Mouse (Mus musculus): ENCODE data around the gene Vrk1. TPM values are rescaled to one million over a fixed set of nuclear protein-coding genes. Genes with fewer than 3 reads are reported as not detected.

Gene Vrk1
- polyA plus RNA-seq, 1 experiment from 2014 or later: 79.3 TPM

- Histone ChIP-seq H3K27ac (no peak overlapping the region), H3K9me3 (no peaks in the 10 kb centered on the region), H3K4me1 (no peaks in the 10 kb centered on the region), H3K36me3 (no peaks in the 10 kb centered on the region), H3K4me2 (replicated peaks) (no peak overlapping the region), H3K9ac (no peak overlapping the region), H3K27me3 (no peaks in the 10 kb centered on the region), H3K4me3 (no peak overlapping the region)
- WGBS: 97% methylated on average over 9 of the region's 9 CpGs
- ATAC-seq (ENCODE audit: insufficient number of reproducible peaks, insufficient read depth, low FRiP score, low TSS enrichment): no peak
These were observed 84.8 kb downstream of the Vrk1 start for GRCm38 (mm10) chr12:106094827-106095226.

GRCm38 (mm10) chr12:106102003-106102402, 92.0 kb downstream of the Vrk1 start:
- H3K27me3 ChIP-seq: no peaks in the 10 kb centered on the region
- H3K36me3 ChIP-seq: no peaks in the 10 kb centered on the region
- WGBS: 92% methylated on average over 6 of the region's 6 CpGs
- H3K27ac ChIP-seq: no peak overlapping the region
- H3K9me3 ChIP-seq: no peaks in the 10 kb centered on the region
- no peaks in the 10 kb centered on the region for H3K4me1 ChIP-seq
- H3K4me3 ChIP-seq: no peak overlapping the region
- no peak overlapping the region for H3K9ac ChIP-seq
- ATAC-seq (ENCODE audit: insufficient number of reproducible peaks, insufficient read depth, low FRiP score, low TSS enrichment): no peak
- no peak overlapping the region for H3K4me2 ChIP-seq (replicated peaks)

DNA sequence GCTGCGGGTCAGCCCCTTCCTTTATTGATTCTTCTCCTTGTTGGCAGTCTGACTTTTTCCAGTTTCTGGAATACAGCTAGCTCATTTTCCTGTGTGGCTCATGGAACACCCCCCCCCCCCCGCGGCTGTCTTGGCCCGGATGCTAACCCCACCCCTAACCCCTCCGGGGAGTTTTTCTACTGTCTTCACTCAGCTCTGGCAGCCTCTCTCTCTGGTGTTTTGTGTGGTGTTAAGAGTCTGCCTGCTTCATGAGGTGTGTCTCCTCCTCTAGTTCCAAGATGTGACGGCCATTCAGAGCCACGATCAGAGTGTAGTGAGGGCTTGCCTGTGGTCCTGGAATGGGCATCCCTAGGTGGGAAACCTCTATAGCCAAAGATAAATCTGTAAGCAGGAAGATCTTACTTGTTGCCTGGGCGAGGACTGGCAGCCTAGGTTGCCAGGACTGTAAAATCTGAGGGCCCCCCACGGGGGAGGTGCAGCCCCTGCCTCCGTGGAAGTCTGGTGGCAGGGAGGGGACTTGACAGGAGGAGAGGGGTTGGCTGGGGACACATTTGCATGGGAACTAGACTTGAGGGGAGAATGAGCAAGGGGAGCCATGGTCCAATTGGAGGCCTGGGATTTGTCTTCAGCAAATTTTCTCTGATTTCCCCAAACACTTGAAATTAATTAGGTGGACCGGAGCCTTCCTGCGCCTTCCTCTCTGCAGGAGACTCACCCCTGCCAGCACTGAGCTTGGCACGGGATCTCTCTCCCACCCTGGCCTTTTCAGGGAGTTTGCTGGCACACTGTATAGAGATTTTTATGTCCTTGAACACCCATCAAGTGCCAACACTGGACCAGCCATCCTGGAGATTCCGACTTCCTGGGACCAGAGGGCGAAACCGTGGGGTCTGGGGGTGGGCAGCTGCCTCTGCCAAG, 93.0 kb downstream of the Vrk1 start:
- Histone ChIP-seq H3K36me3 (no peaks in the 10 kb centered on the region), H3K9ac (no peak overlapping the region), H3K4me3 (no peak overlapping the region), H3K27ac (no peak overlapping the region), H3K4me1 (no peaks in the 10 kb centered on the region), H3K9me3 (no peaks in the 10 kb centered on the region), H3K4me2 (replicated peaks) (no peak overlapping the region), H3K27me3 (no peaks in the 10 kb centered on the region)
- 57% methylated on average over 16 of the region's 16 CpGs for WGBS
- ATAC-seq (ENCODE audit: insufficient number of reproducible peaks, insufficient read depth, low FRiP score, low TSS enrichment): no peak

- no peaks in the 10 kb centered on the region for H3K4me1 ChIP-seq
- 84% methylated on average over 14 of the region's 14 CpGs for WGBS
- no peak overlapping the region for H3K27ac ChIP-seq
- H3K27me3 ChIP-seq: no peaks in the 10 kb centered on the region
- no peak overlapping the region for H3K9ac ChIP-seq
- H3K4me2 ChIP-seq (replicated peaks): no peak overlapping the region
- no peaks in the 10 kb centered on the region for H3K36me3 ChIP-seq
- no peak overlapping the region for H3K4me3 ChIP-seq
- no peak for ATAC-seq (ENCODE audit: insufficient number of reproducible peaks, insufficient read depth, low FRiP score, low TSS enrichment)
- H3K9me3 ChIP-seq: peaks cover 3% of the 10 kb centered on the region; the same call in 1 of the 2 replicates
These were observed 97.2 kb downstream of the Vrk1 start for GRCm38 (mm10) chr12:106107272-106107671.

GRCm38 (mm10) chr12:106115070-106115891, 105.3 kb downstream of the Vrk1 start:
- Histone ChIP-seq H3K4me3 (no peak overlapping the region), H3K9ac (no peak overlapping the region), H3K36me3 (no peaks in the 10 kb centered on the region), H3K27me3 (no peaks in the 10 kb centered on the region), H3K9me3 (peaks cover 3% of the 10 kb centered on the region; the same call in 1 of the 2 replicates), H3K27ac (no peak overlapping the region), H3K4me1 (0 out of 2 replicates have a peak, but pooled peaks cover 2% of the 10 kb centered on the region), H3K4me2 (replicated peaks) (no peak overlapping the region)
- 34% methylated on average over 6 of the region's 6 CpGs for WGBS
- no peak for ATAC-seq (ENCODE audit: insufficient number of reproducible peaks, insufficient read depth, low FRiP score, low TSS enrichment)

- ATAC-seq (ENCODE audit: insufficient number of reproducible peaks, insufficient read depth, low FRiP score, low TSS enrichment): no peak
These were observed 105.8 kb downstream of the Vrk1 start for GRCm38 (mm10) chr12:106115892-106116206.

GRCm38 (mm10) chr12:106123276-106123675, 113.2 kb downstream of the Vrk1 start:
- Histone ChIP-seq H3K4me2 (replicated peaks) (no peak overlapping the region), H3K4me3 (no peak overlapping the region), H3K27me3 (no peaks in the 10 kb centered on the region), H3K27ac (no peak overlapping the region), H3K36me3 (no peaks in the 10 kb centered on the region), H3K4me1 (no peaks in the 10 kb centered on the region), H3K9ac (no peak overlapping the region), H3K9me3 (no peaks in the 10 kb centered on the region)
- ATAC-seq (ENCODE audit: insufficient number of reproducible peaks, insufficient read depth, low FRiP score, low TSS enrichment): no peak
- WGBS: 54% methylated on average over 14 of the region's 14 CpGs

More at GRCm38 (mm10) chr12:106115892-106116206, 105.8 kb downstream of the Vrk1 start:
- H3K27ac ChIP-seq: no peak overlapping the region
- peaks cover 3% of the 10 kb centered on the region; the same call in 1 of the 2 replicates for H3K9me3 ChIP-seq
- 78% methylated on average over 5 of the region's 5 CpGs for WGBS
- H3K36me3 ChIP-seq: no peaks in the 10 kb centered on the region
- no peak overlapping the region for H3K4me2 ChIP-seq (replicated peaks)
- H3K27me3 ChIP-seq: no peaks in the 10 kb centered on the region
- H3K9ac ChIP-seq: no peak overlapping the region
- 0 out of 2 replicates have a peak, but pooled peaks cover 2% of the 10 kb centered on the region for H3K4me1 ChIP-seq
- no peak overlapping the region for H3K4me3 ChIP-seq

GRCm38 (mm10) chr12:106124581-106124980, 114.6 kb downstream of the Vrk1 start:
- H3K4me3 ChIP-seq: no peak overlapping the region
- 89% methylated on average over 3 of the region's 3 CpGs for WGBS
- no peak for ATAC-seq (ENCODE audit: insufficient number of reproducible peaks, insufficient read depth, low FRiP score, low TSS enrichment)

More at GRCm38 (mm10) chr12:106124581-106124980, 114.6 kb downstream of the Vrk1 start:
- H3K27me3 ChIP-seq: no peaks in the 10 kb centered on the region
- no peaks in the 10 kb centered on the region for H3K4me1 ChIP-seq
- H3K9ac ChIP-seq: no peak overlapping the region
- H3K27ac ChIP-seq: no peak overlapping the region
- H3K9me3 ChIP-seq: no peaks in the 10 kb centered on the region
- no peak overlapping the region for H3K4me2 ChIP-seq (replicated peaks)
- H3K36me3 ChIP-seq: no peaks in the 10 kb centered on the region

Other genes starting within 250 kb of the Vrk1 start
- 265 and 284 TPM in 2 replicates for gene Papola, start 225.5 kb upstream of the Vrk1 start, polyA plus RNA-seq (2016; fragmentation: Nextera tagmentation; extraction: Ambion mirVana)